Mouse (Mus musculus): Measurements from ENCODE around the gene Mep1a. TPM values are rescaled to one million over a fixed set of nuclear protein-coding genes. Genes with fewer than 3 reads are reported as not detected.

The Mep1a gene
- polyA plus RNA-seq, 1 experiment from 2014 or later, result 6.9 TPM

DNA sequence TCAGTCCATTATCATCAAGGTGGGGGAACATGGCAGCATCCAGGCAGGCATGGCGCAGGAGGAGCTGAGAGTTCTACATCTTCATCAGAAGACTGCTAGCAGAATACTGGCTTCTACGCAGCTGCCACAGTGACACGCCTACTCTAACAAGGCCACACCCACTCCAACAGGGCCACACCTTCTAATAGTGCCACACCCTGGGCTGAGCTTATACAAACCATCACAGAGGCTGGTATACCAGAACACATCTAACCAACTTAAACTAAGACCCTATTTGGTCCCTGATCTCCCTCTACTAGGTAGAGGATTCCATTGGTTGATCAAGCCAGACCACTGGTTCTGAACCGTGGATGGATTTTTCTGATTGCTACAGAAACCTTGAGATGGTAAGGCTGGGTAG lies 30.1 kb downstream of the Mep1a start:
- no peak for ATAC-seq (ENCODE audit: insufficient read depth, low FRiP score, low read depth)
- no peak overlapping the region for H3K27ac ChIP-seq
- no peak overlapping the region for H3K4me3 ChIP-seq (replicated peaks)
- no peaks in the 10 kb centered on the region for H3K4me1 ChIP-seq
- H3K4me2 ChIP-seq, result no peak overlapping the region
- H3K9me3 ChIP-seq, result no peaks in the 10 kb centered on the region
- WGBS, result 80% methylated on average over 4 of the region's 4 CpGs
- H3K27me3 ChIP-seq (replicated peaks), result no peaks in the 10 kb centered on the region
- H3K9ac ChIP-seq, result no peak overlapping the region
- no peaks in the 10 kb centered on the region for H3K36me3 ChIP-seq

DNA sequence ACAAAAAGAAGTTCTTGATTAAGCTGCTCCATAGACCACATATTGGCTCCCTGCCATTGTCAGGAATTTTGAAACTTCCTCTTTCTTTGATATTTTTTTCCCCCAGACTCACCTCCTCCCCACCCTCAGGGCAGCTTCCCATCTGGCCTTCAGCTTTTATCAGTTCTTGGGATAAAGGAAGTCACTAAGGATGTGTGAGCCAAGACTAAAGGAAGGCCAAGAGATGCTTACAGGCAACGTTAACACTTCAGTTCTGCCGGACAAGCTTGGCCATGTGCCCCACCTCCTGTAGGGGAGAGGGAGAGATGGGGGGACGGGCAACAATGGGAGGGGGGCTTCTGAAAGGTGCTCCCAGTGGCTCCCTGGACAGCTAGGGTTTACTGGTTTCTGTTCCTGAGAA lies 32.6 kb downstream of the Mep1a start:
- 28% methylated on average over 3 of the region's 3 CpGs for WGBS
- H3K36me3 ChIP-seq, result no peaks in the 10 kb centered on the region
- no peaks in the 10 kb centered on the region for H3K9me3 ChIP-seq
- no peak overlapping the region for H3K9ac ChIP-seq
- H3K27ac ChIP-seq, result no peak overlapping the region
- no peak overlapping the region for H3K4me3 ChIP-seq (replicated peaks)
- H3K27me3 ChIP-seq (replicated peaks), result no peaks in the 10 kb centered on the region
- H3K4me1 ChIP-seq, result no peaks in the 10 kb centered on the region
- no peak for ATAC-seq (ENCODE audit: insufficient read depth, low FRiP score, low read depth)
- no peak overlapping the region for H3K4me2 ChIP-seq

DNA sequence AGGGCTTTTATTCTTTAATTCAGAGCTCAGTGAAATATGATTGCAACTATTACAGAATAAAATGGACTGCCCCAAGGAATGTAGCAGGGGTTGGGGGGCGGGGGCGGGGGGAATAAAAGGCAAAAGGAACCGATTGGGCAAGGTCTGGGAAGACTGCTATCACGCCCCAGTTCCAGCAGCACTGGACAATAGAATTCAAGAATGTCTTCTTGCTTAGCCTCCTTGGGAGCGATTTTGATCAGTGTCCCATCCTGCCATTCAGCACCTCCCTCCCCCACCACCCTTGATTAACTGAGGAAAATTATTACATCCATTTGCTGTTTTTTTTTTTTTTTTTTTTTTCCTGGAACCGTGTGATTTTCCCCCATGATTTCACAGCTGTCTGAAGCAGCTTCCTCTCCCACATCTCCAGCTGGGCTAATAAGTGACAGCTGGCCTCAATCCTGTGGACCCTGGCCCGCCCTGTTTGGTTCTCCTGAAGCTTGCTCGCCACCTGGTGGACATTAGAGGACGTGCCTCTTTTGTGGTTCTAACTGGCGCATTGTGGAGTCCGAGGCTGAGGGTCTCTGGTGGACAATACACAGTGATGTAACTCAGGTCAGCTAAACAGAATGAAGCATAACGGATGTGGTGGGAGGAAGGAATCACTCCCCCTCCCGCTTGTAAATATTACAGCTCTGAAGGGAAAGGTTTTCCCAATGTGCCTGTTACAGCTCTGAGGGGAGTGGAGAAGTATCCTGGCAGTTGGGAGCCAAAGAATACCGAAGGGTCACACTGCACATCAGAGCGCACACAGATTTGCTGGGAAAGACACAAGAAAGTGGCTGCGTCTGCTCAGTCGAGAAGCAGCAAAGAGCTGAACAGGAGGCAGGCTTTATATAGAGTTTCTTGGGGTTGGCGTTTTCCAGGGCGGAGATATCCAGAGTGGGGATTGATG lies 42.1 kb downstream of the Mep1a start:
- H3K4me1 ChIP-seq, result no peaks in the 10 kb centered on the region
- no peak overlapping the region for H3K4me3 ChIP-seq (replicated peaks)
- no peak overlapping the region for H3K27ac ChIP-seq
- no peaks in the 10 kb centered on the region for H3K27me3 ChIP-seq (replicated peaks)
- peak; percentile 79; the same call in 1 of the 2 replicates for ATAC-seq (ENCODE audit: insufficient read depth, low FRiP score, low read depth)
- peak overlapping the region; percentile 27 for H3K4me2 ChIP-seq
- WGBS, result 35% methylated on average over 19 of the region's 19 CpGs
- no peak overlapping the region for H3K9ac ChIP-seq
- no peaks in the 10 kb centered on the region for H3K36me3 ChIP-seq
- H3K9me3 ChIP-seq, result no peaks in the 10 kb centered on the region

DNA sequence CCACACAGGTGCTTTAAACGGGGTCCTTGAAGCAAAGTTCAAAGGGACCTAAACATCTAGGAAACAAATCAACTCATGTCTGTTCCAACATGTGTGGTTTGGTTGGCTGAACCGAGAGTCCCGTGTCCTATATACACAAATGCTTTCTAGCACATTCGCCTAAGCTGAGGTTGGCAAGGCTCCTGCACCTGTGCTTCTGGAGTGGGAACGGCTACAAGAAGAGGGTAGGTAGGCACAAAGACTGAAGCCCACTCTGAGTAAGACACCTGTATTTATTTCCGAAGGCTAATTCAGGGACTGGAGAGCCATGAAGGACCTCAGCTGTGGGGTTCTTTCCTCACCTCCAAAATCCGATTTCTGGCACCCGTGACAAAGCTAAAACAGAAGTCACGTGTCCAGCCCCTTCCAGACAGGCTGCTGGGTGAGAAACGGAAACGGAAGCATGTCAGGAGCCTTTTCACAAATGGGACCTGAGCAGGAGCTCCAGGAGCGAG lies 42.8 kb downstream of the Mep1a start:
- Histone ChIP-seq H3K9me3 (no peaks in the 10 kb centered on the region), H3K4me1 (no peaks in the 10 kb centered on the region), H3K4me2 (no peak overlapping the region), H3K36me3 (no peaks in the 10 kb centered on the region), H3K27ac (no peak overlapping the region), H3K9ac (no peak overlapping the region), H3K27me3 (replicated peaks) (no peaks in the 10 kb centered on the region), H3K4me3 (replicated peaks) (no peak overlapping the region)
- 69% methylated on average over 12 of the region's 12 CpGs for WGBS
- no peak for ATAC-seq (ENCODE audit: insufficient read depth, low FRiP score, low read depth)

DNA sequence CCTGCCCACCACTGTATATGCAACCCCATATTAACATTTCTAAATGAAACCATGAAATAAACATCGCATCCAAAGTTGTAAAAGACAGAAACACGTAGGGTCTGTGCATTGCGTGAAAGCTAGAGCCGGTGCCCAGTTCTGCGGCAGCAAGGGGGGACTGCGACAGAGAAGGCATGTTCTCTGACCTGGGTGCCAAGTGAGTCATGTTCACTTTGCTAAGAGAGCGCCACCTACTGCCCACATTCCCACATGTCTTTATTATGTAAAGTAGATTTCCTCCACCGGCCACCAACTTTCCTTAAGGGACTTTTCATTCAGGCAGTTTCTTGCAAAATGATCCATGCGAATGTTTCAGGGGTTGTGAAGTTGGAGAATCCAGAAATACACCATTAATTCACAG lies 44.0 kb downstream of the Mep1a start:
- ATAC-seq (ENCODE audit: insufficient read depth, low FRiP score, low read depth), result no peak
- Histone ChIP-seq H3K36me3 (no peaks in the 10 kb centered on the region), H3K4me3 (replicated peaks) (no peak overlapping the region), H3K9me3 (no peaks in the 10 kb centered on the region), H3K9ac (no peak overlapping the region), H3K4me1 (no peaks in the 10 kb centered on the region), H3K4me2 (no peak overlapping the region), H3K27me3 (replicated peaks) (no peaks in the 10 kb centered on the region), H3K27ac (no peak overlapping the region)
- WGBS, result 14% methylated on average over 9 of the region's 9 CpGs

DNA sequence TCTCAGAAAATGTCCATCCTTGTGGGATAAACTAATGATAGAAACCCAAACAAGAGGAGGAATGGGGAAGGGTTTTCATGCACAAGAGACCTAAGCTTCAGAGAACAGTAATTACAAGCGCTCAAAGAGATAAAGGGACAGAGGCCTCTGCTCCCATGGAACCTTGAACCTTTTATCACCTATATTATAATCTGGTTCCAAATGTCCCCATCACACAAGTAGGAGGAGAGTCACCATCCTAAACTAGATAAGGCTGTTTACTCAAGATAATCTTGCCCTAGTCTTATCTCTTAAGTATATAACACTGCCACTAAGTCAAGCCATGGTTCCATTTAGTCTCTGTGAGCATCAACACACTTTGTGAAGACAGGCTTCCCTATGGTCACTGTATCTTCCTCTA lies 51.4 kb downstream of the Mep1a start:
- no peak for ATAC-seq (ENCODE audit: insufficient read depth, low FRiP score, low read depth)
- Histone ChIP-seq H3K36me3 (no peaks in the 10 kb centered on the region), H3K4me2 (no peak overlapping the region), H3K9ac (no peak overlapping the region), H3K9me3 (no peaks in the 10 kb centered on the region), H3K27me3 (replicated peaks) (no peaks in the 10 kb centered on the region), H3K4me1 (no peaks in the 10 kb centered on the region), H3K27ac (no peak overlapping the region), H3K4me3 (replicated peaks) (no peak overlapping the region)
- 66% methylated on average over 1 of the region's 1 CpGs for WGBS

DNA sequence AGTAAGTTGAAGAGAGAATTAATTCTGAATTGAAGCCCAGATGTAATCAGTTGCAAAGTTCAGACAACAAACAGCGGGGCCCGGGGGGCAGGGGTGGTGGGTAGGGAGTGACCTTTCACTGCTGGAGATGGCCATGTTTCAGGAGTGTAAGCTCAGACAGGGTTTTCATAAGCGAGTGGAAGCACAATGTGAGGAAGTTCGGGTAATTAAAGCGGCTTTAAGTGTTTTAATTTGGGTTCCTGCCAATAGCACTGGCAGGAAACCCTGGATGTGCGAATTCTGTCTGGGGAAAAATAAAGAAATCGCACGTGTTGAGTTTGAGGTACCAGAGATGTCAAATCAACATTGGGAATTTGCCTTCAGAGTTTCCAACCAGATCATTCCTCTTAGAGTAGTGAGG lies 68.1 kb downstream of the Mep1a start:
- no peaks in the 10 kb centered on the region for H3K36me3 ChIP-seq
- no peaks in the 10 kb centered on the region for H3K4me1 ChIP-seq
- no peak for ATAC-seq (ENCODE audit: insufficient read depth, low FRiP score, low read depth)
- no peaks in the 10 kb centered on the region for H3K9me3 ChIP-seq
- H3K4me3 ChIP-seq (replicated peaks), result no peak overlapping the region
- WGBS, result 79% methylated on average over 8 of the region's 8 CpGs
- H3K27me3 ChIP-seq (replicated peaks), result no peaks in the 10 kb centered on the region
- no peak overlapping the region for H3K27ac ChIP-seq
- H3K4me2 ChIP-seq, result no peak overlapping the region
- no peak overlapping the region for H3K9ac ChIP-seq

DNA sequence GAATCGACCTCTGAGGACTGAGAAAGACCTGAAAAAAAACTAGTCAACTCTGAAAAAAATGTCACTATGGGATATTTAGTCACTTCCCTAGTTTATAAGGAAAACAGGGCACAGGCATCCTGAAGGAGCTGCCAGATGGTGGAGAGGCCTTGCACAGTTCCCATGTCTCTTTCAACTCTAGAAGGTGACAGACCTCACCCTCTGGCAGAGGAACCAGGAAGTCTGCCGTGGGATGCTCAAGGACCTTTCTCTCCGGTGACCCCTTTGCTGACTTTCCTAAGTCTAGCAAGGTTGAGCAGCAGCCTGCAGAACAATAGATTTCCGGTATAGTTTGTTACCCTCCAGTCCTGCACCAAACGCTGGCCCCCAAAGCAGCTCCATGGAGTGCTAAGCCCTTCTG lies 70.9 kb downstream of the Mep1a start:
- 40% methylated on average over 5 of the region's 5 CpGs for WGBS
- Histone ChIP-seq H3K4me2 (no peak overlapping the region), H3K27me3 (replicated peaks) (no peaks in the 10 kb centered on the region), H3K4me1 (no peaks in the 10 kb centered on the region), H3K4me3 (replicated peaks) (no peak overlapping the region), H3K9ac (no peak overlapping the region), H3K36me3 (no peaks in the 10 kb centered on the region), H3K27ac (no peak overlapping the region), H3K9me3 (no peaks in the 10 kb centered on the region)
- ATAC-seq (ENCODE audit: insufficient read depth, low FRiP score, low read depth), result no peak

Other genes starting within 250 kb of the Mep1a start
- 0.05 and 0.10 TPM in 2 replicates for gene Adgrf1, start 232.5 kb downstream of the Mep1a start, polyA plus RNA-seq (2015; fragmentation: Nextera tagmentation; extraction: Ambion mirVana)
- gene Adgrf5, start 142.4 kb downstream of the Mep1a start, polyA plus RNA-seq (2015; fragmentation: Nextera tagmentation; extraction: Ambion mirVana), result 10.1 and 12.3 TPM in 2 replicates
- 0.17 and 0.23 TPM in 2 replicates for gene Ankrd66, start 40.8 kb upstream of the Mep1a start, polyA plus RNA-seq (2015; fragmentation: Nextera tagmentation; extraction: Ambion mirVana)
- 11.3 and 12.0 TPM in 2 replicates for gene Pla2g7, start 65.3 kb upstream of the Mep1a start, polyA plus RNA-seq (2015; fragmentation: Nextera tagmentation; extraction: Ambion mirVana)
- 0.04 and 0.14 TPM in 2 replicates for gene Tdrd6, start 127.5 kb upstream of the Mep1a start, polyA plus RNA-seq (2015; fragmentation: Nextera tagmentation; extraction: Ambion mirVana)
- gene Slc25a27, start 164.4 kb upstream of the Mep1a start, polyA plus RNA-seq (2015; fragmentation: Nextera tagmentation; extraction: Ambion mirVana), result 19.6 and 19.8 TPM in 2 replicates
- gene Cyp39a1, start 164.6 kb upstream of the Mep1a start, polyA plus RNA-seq (2015; fragmentation: Nextera tagmentation; extraction: Ambion mirVana), result 24.5 and 24.7 TPM in 2 replicates